Mouse (Mus musculus) embryonic facial prominence, embryonic 13.5 days (tissue): ENCODE data around the gene Six4. TPM values are rescaled to one million over a fixed set of nuclear protein-coding genes. Genes with fewer than 3 reads are reported as not detected.
"Not testable (repeated sequence)": the region's sequence is repeated elsewhere in the genome, so short reads cannot be mapped to it uniquely, and the experiment has no call there.

Experiments used
- ATAC-seq: fragments of 200-750 bp; cut with Nextera tagmentation; 2 replicates; pipeline ENCODE4 v1.8.0; 2017; ENCODE audit warnings: low read depth; ENCODE audit not compliant: insufficient number of reproducible peaks, insufficient read depth, low FRiP score, low TSS enrichment
- H3K27ac ChIP-seq: fragments of 300-500 bp; sonication (generic); 2 replicates; pipeline ENCODE4 v1.5.1; 2015; ENCODE audit warnings: moderate library complexity, mild to moderate bottlenecking, inconsistent platforms
- H3K27me3 ChIP-seq: fragments of 300-500 bp; sonication (generic); 2 replicates; pipeline ENCODE4 v1.6.1; 2015; ENCODE audit warnings: mild to moderate bottlenecking, inconsistent platforms
- H3K36me3 ChIP-seq: fragments of 300-500 bp; sonication (generic); 2 replicates; pipeline ENCODE4 v1.6.1; 2015; ENCODE audit warnings: mild to moderate bottlenecking, inconsistent platforms
- H3K4me1 ChIP-seq: fragments of 300-500 bp; sonication (generic); 2 replicates; pipeline ENCODE4 v1.6.1; 2015; ENCODE audit warnings: inconsistent platforms
- H3K4me2 ChIP-seq: fragments of 300-500 bp; sonication (generic); 2 replicates; pipeline ENCODE4 v1.6.1; 2015; ENCODE audit warnings: moderate library complexity, mild to moderate bottlenecking, inconsistent platforms
- H3K4me3 ChIP-seq: fragments of 300-500 bp; sonication (generic); 2 replicates; pipeline ENCODE4 v1.5.1; 2015; ENCODE audit warnings: mild to moderate bottlenecking, inconsistent platforms
- H3K9ac ChIP-seq: fragments of 300-500 bp; sonication (generic); 2 replicates; pipeline ENCODE4 v1.6.1; 2015; ENCODE audit warnings: mild to moderate bottlenecking, inconsistent platforms
- H3K9me3 ChIP-seq: fragments of 300-500 bp; sonication (generic); 2 replicates; pipeline ENCODE4 v1.6.1; 2016; ENCODE audit warnings: inconsistent platforms
- WGBS: fragments of 180-500 bp; shearing (Covaris S2); methylation state at CpG from one replicate; pipeline ENCODE4 v1.1.7; 2015; ENCODE audit warnings: mixed read lengths; 5-methylcytosine and 5-hydroxymethylcytosine counted together
- polyA plus RNA-seq: library from polyadenylated mRNA; unstranded; fragments of >200 nt; fragmentation: Nextera tagmentation; extraction: Ambion mirVana; gene quantifications from 2 replicates; pipeline ENCODE4 v1.2.1, GENCODE M21; 2015

The Six4 gene
- polyA plus RNA-seq: 6.5 and 7.2 TPM in 2 replicates

- H3K9ac ChIP-seq: peak within 1 kb of the TSS; percentile 96
- H3K36me3 ChIP-seq: peaks cover 11% of the 10 kb centered on the region
- peak; percentile 81 for ATAC-seq
- peak within 1 kb of the TSS; percentile 88 for H3K4me3 ChIP-seq
- H3K27me3 ChIP-seq: no peaks in the 10 kb centered on the region
- under 1% methylated on average over 20 of the region's 20 CpGs for WGBS
- peak within 1 kb of the TSS; percentile 94 for H3K27ac ChIP-seq
- no peaks in the 10 kb centered on the region for H3K9me3 ChIP-seq
- H3K4me2 ChIP-seq: peak within 1 kb of the TSS; percentile 68
- H3K4me1 ChIP-seq: peaks cover 35% of the 10 kb centered on the region
Measured at GRCm38 (mm10) chr12:73113196-73113595, at the start of gene Six4. Gene Six4, minus strand, starts transcription at chr12:73113456.

GRCm38 (mm10) chr12:73162408-73163181 is 49.3 kb upstream of the Six4 start:
- no peak overlapping the region for H3K4me2 ChIP-seq
- H3K9ac ChIP-seq: no peak overlapping the region
- 79% methylated on average over 13 of the region's 13 CpGs for WGBS
- H3K36me3 ChIP-seq: 0 out of 2 replicates have a peak, but pooled peaks cover 3% of the 10 kb centered on the region
- peaks cover 9% of the 10 kb centered on the region for H3K9me3 ChIP-seq
- H3K4me3 ChIP-seq: no peak overlapping the region
- H3K27ac ChIP-seq: no peak overlapping the region
- H3K27me3 ChIP-seq: no peaks in the 10 kb centered on the region
- ATAC-seq: no peak
- H3K4me1 ChIP-seq: no peaks in the 10 kb centered on the region

- Histone ChIP-seq H3K9ac (no peak overlapping the region), H3K9me3 (0 out of 2 replicates have a peak, but pooled peaks cover 1% of the 10 kb centered on the region), H3K4me2 (no peak overlapping the region), H3K27ac (no peak overlapping the region), H3K4me1 (no peaks in the 10 kb centered on the region), H3K4me3 (no peak overlapping the region), H3K36me3 (no peaks in the 10 kb centered on the region), H3K27me3 (no peaks in the 10 kb centered on the region)
- 70% methylated on average over 4 of the region's 4 CpGs for WGBS
- ATAC-seq: no peak
Measured at GRCm38 (mm10) chr12:73160341-73160740, 47.1 kb upstream of the Six4 start.

GRCm38 (mm10) chr12:73154150-73154549 is 40.9 kb upstream of the Six4 start:
- H3K36me3 ChIP-seq: no peaks in the 10 kb centered on the region
- no peaks in the 10 kb centered on the region for H3K4me1 ChIP-seq
- no peak overlapping the region for H3K4me2 ChIP-seq
- no peak for ATAC-seq
- no peak overlapping the region for H3K27ac ChIP-seq
- H3K9me3 ChIP-seq: no peaks in the 10 kb centered on the region
- WGBS: 74% methylated on average over 4 of the region's 4 CpGs
- H3K4me3 ChIP-seq: no peak overlapping the region
- H3K27me3 ChIP-seq: no peaks in the 10 kb centered on the region
- no peak overlapping the region for H3K9ac ChIP-seq

- not testable (repeated sequence) for H3K36me3 ChIP-seq, H3K27ac ChIP-seq, H3K27me3 ChIP-seq, H3K9me3 ChIP-seq, H3K4me1 ChIP-seq, H3K4me3 ChIP-seq, H3K4me2 ChIP-seq, ATAC-seq, H3K9ac ChIP-seq
- 84% methylated on average over 5 of the region's 5 CpGs for WGBS
Measured at GRCm38 (mm10) chr12:73151038-73151437, 37.8 kb upstream of the Six4 start.

- Histone ChIP-seq H3K9ac (no peak overlapping the region), H3K4me2 (no peak overlapping the region), H3K27me3 (no peaks in the 10 kb centered on the region), H3K4me1 (no peaks in the 10 kb centered on the region), H3K4me3 (no peak overlapping the region), H3K36me3 (0 out of 2 replicates have a peak, but pooled peaks cover 7% of the 10 kb centered on the region), H3K27ac (no peak overlapping the region), H3K9me3 (no peaks in the 10 kb centered on the region)
- WGBS: 25% methylated on average over 3 of the region's 3 CpGs
- no peak for ATAC-seq
Measured at GRCm38 (mm10) chr12:73147236-73147635, 34.0 kb upstream of the Six4 start.

GRCm38 (mm10) chr12:73140732-73141131 is 27.5 kb upstream of the Six4 start:
- 0 out of 2 replicates have a peak, but pooled peaks cover 7% of the 10 kb centered on the region for H3K36me3 ChIP-seq
- H3K9me3 ChIP-seq: peaks cover 6% of the 10 kb centered on the region; the same call in 1 of the 2 replicates
- no peak overlapping the region for H3K9ac ChIP-seq
- no peak for ATAC-seq
- H3K27me3 ChIP-seq: no peaks in the 10 kb centered on the region
- H3K4me3 ChIP-seq: no peak overlapping the region
- H3K4me1 ChIP-seq: no peaks in the 10 kb centered on the region
- no peak overlapping the region for H3K27ac ChIP-seq
- WGBS: 90% methylated on average over 3 of the region's 3 CpGs
- no peak overlapping the region for H3K4me2 ChIP-seq

GRCm38 (mm10) chr12:73125250-73125649 is 12.0 kb upstream of the Six4 start:
- no peak overlapping the region for H3K4me3 ChIP-seq

GRCm38 (mm10) chr12:73123093-73124041 is 10.1 kb upstream of the Six4 start, which contains the start of gene Mnat1:
Gene Mnat1, plus strand, starts transcription at chr12:73123717.
- peak within 1 kb of the TSS; percentile 65 for H3K4me2 ChIP-seq

More at GRCm38 (mm10) chr12:73125250-73125649, 12.0 kb upstream of the Six4 start:
- peak overlapping the region; percentile 44; the same call in 1 of the 2 replicates for H3K9ac ChIP-seq
- H3K4me2 ChIP-seq: peak overlapping the region; percentile 65; the same call in 1 of the 2 replicates
- H3K27ac ChIP-seq: no peak overlapping the region
- WGBS: 65% methylated on average over 4 of the region's 4 CpGs
- no peak for ATAC-seq
- H3K27me3 ChIP-seq: no peaks in the 10 kb centered on the region
- no peaks in the 10 kb centered on the region for H3K36me3 ChIP-seq
- H3K9me3 ChIP-seq: no peaks in the 10 kb centered on the region
- H3K4me1 ChIP-seq: peaks cover 16% of the 10 kb centered on the region

GRCm38 (mm10) chr12:73112326-73113087 is 749 bp downstream of the Six4 start:
- Histone ChIP-seq H3K9me3 (no peaks in the 10 kb centered on the region), H3K27me3 (no peaks in the 10 kb centered on the region), H3K27ac (peak overlapping the region; percentile 94), H3K4me2 (peak overlapping the region; percentile 68), H3K36me3 (peaks cover 11% of the 10 kb centered on the region), H3K4me3 (peak overlapping the region; percentile 88), H3K4me1 (peaks cover 38% of the 10 kb centered on the region), H3K9ac (peak overlapping the region; percentile 96)
- WGBS: under 1% methylated on average over 70 of the region's 71 CpGs
- ATAC-seq: no peak; the same call in 1 of the 2 replicates

More at GRCm38 (mm10) chr12:73123093-73124041, 10.1 kb upstream of the Six4 start, which contains the start of gene Mnat1:
- Histone ChIP-seq H3K36me3 (no peaks in the 10 kb centered on the region), H3K4me3 (peak within 1 kb of the TSS; percentile 78), H3K27ac (peak within 1 kb of the TSS; percentile 48; the same call in 1 of the 2 replicates), H3K9me3 (no peaks in the 10 kb centered on the region), H3K9ac (peak within 1 kb of the TSS; percentile 89), H3K27me3 (no peaks in the 10 kb centered on the region), H3K4me1 (peaks cover 12% of the 10 kb centered on the region)
- no peak for ATAC-seq
- 1% methylated on average over 23 of the region's 23 CpGs for WGBS
